In genomic region chr16:18347931-18348600, GRCm38 (mm10) we compare ENCODE assay signal across 8 mouse cellular contexts. TPM values are rescaled to one million over a fixed set of nuclear protein-coding genes. Genes with fewer than 3 reads are reported as not detected.
DNase-seq lines count a peak whose midpoint lies in the region; ATAC-seq lines count a peak whose summit lies in the region.

Gene Tango2, minus strand, starts transcription at chr16:18348103.
Gene Arvcf, plus strand, starts transcription at chr16:18348182.

- no peaks in the 10 kb centered on the region for H3K9me3 ChIP-seq in intestine, embryonic 14.5 days (ENCODE audit: control insufficient read depth, low read length)

- no peaks in the 10 kb centered on the region for H3K36me3 ChIP-seq in intestine, embryonic 14.5 days (ENCODE audit: control insufficient read depth, insufficient read depth, low read length)

- peaks cover 8% of the 10 kb centered on the region for H3K4me1 ChIP-seq in intestine, embryonic 14.5 days (replicated peaks; ENCODE audit: control insufficient read depth, insufficient read depth, low read length)

- WGBS in intestine, embryonic 14.5 days: 0% methylated on average over 42 of the region's 44 CpGs

- DNase-seq in adipocyte (ENCODE audit: low spot score): peak; percentile 95
- peak; percentile 96 for DNase-seq in embryo, embryonic 10.5 days (ENCODE audit: low spot score)
- peak; percentile 91 for DNase-seq in gastrocnemius, postnatal 25 days
- DNase-seq in intestine, embryonic 14.5 days (ENCODE audit: low spot score): peak; percentile 96
- peak; percentile 93 to 95 for DNase-seq in left cerebral cortex, postnatal 10 days (ENCODE audit: extremely low spot score in 1 of 2, low spot score in 2 of 2)
- DNase-seq in right cerebral cortex, postnatal 14 days: peak; percentile 93
- peak; percentile 87 to 92 for DNase-seq in urinary bladder, postnatal 36 days (ENCODE audit: low spot score in 2 of 2)

- peak within 1 kb of the TSS; percentile 54 for H3K9ac ChIP-seq in intestine, embryonic 14.5 days (ENCODE audit: low read length)

- peak; percentile 87 for ATAC-seq in intestine, embryonic 14.5 days (replicated peaks; ENCODE audit: low FRiP score, low TSS enrichment, low read depth)
- ATAC-seq in megakaryocyte-erythroid progenitor cell, adult 5-6 weeks (replicated peaks; ENCODE audit: low FRiP score, low TSS enrichment, poor library complexity, severe bottlenecking): no peak

- intact Hi-C loops in left cerebral cortex, postnatal 10 days (cut with DNase I): loop anchor here (5.0 to 10.0 kb wide), 4 partner anchors 59 to 467 kb away; partner anchors contain the start of genes Cdc45 and Ufd1

- H3K27me3 ChIP-seq in intestine, embryonic 14.5 days (replicated peaks; ENCODE audit: control insufficient read depth, insufficient read depth, low read length): peaks cover 13% of the 10 kb centered on the region

- H3K4me2 ChIP-seq in intestine, embryonic 14.5 days (ENCODE audit: low read length): peak within 1 kb of the TSS; percentile 99

- H3K27ac ChIP-seq in intestine, embryonic 14.5 days (ENCODE audit: low read depth): no peak within 1 kb of the TSS

- H3K4me3 ChIP-seq in intestine, embryonic 14.5 days (ENCODE audit: low read depth, low read length): peak within 1 kb of the TSS; percentile 66

RNA-seq across cellular contexts. Expression of gene Tango2, which starts in this region (rescaled TPM):
- 10 to 100 TPM; 37.3 to 37.6 TPM for total RNA-seq in gastrocnemius, postnatal 25 days (2021)
- polyA plus RNA-seq in intestine, embryonic 14.5 days (2014; fragmentation: Nextera tagmentation; extraction: Ambion mirVana): 34.8 and 34.9 TPM in 2 replicates
- 100 to 1,000 TPM; 105 to 125 TPM for total RNA-seq in left cerebral cortex, postnatal 10 days (2021)
- total RNA-seq in megakaryocyte-erythroid progenitor cell, adult 5-6 weeks (2014; fragmentation: Nextera tagmentation): 76.7 and 91.5 TPM in 2 replicates
- 16.9 and 20.4 TPM in 2 replicates for total RNA-seq in megakaryocyte-erythroid progenitor cell, adult 5-6 weeks (2017)

RNA-seq across cellular contexts. Expression of gene Arvcf, which starts in this region (rescaled TPM):
- total RNA-seq in gastrocnemius, postnatal 25 days (2021): 10 to 100 TPM; 12.5 to 14.3 TPM
- 31.7 and 33.0 TPM in 2 replicates for polyA plus RNA-seq in intestine, embryonic 14.5 days (2014; fragmentation: Nextera tagmentation; extraction: Ambion mirVana)
- 10 to 100 TPM; 43.0 to 46.4 TPM for total RNA-seq in left cerebral cortex, postnatal 10 days (2021)
- 14.0 and 16.5 TPM in 2 replicates for total RNA-seq in megakaryocyte-erythroid progenitor cell, adult 5-6 weeks (2014; fragmentation: Nextera tagmentation)
- 14.3 and 19.4 TPM in 2 replicates for total RNA-seq in megakaryocyte-erythroid progenitor cell, adult 5-6 weeks (2017)
